Mouse (Mus musculus) lung, postnatal 14 days (tissue): ENCODE results near the gene Tpm3.
A peak's percentile ranks its signal among the peaks of the same experiment; 100 is the strongest.
"Not testable (repeated sequence)": the region's sequence is repeated elsewhere in the genome, so short reads cannot be mapped to it uniquely, and the experiment has no call there.

Source experiments
- DNase-seq: peaks from one replicate; pipeline ENCODE4 v3.0.0; 2021

The Tpm3 gene

DNA sequence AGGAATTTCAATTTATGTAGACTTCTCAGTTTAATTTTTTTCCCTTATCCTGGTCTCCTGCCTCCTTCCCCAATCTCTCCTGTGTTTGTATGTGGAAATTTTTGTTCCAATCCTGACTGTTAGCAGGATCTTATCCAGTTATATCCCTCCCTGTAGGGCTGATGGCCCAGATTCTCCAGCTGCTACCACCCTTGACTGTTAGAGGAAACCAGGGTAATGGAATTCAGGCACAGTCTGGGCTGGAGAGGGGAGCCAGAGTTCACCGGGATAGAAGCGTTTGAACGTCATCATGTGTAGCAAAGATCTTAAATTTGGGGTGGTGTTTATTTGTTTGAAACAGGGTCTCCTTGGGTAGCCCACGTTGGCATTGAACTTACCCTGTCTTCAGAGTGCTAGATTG, 12.3 kb downstream of the Tpm3 start:
- peak; percentile 29 for DNase-seq

DNA sequence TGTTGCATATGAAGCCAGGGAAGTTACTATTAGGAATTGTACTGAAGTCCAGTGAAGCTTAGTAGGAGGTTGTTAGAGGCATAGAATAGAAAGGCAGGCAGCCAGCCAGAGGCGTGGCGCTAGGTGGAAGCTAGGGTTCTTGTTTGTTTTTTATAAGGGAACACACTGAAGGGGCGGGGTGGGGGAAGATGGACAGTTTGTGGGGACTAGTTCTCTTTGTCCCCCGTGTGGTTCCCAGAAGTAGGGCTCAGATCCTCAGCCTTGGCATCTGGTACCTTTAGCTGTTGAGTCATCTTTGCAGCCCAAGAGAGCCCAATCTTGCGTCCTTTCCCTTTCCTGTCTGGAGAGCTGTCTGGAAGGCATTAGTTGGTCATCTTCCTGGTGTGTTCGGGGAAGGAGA, 12.8 kb downstream of the Tpm3 start:
- peak; percentile 60 for DNase-seq

DNA sequence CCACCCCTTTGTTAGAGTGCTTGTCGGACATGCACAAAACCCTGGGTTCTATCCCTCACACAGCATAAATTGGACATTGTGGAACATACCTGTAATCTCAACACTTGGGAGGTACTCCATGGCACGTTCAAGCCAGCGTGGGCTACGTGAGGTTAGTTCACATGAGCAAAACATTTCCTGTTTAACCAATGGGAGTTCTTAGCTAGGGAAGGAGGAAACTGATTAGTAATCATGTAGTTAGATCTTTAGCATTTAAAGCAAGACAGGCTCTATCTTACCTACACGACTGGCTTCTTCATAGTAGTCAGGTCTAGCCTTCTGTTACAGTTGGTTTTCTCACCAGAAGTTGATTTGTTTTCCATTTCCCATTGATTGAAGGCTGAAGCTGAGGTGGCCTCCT, 13.6 kb downstream of the Tpm3 start:
- DNase-seq = no peak

GRCm38 (mm10) chr3:90088617-90089016, 16.2 kb downstream of the Tpm3 start:
- peak; percentile 14 for DNase-seq

DNA sequence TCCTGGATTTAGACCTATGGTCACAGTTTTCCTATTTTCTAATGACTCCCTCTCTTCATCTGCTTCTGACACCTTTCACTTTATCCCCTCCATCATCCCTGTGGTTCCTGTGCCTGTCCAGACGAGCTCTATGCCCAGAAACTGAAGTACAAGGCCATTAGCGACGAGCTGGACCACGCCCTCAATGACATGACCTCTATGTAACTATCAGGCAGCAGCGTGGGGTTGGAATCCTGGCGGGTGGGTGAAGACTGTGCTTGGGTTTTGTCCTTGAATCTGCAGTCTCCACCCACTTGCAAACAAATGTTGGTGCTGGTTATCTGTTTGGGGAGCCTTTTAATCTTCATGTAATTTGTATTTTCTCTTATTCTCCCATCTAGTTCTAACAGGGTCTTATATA, 18.4 kb downstream of the Tpm3 start:
- DNase-seq = no peak

- no peak for DNase-seq
Measured at GRCm38 (mm10) chr3:90094453-90094852, 22.0 kb downstream of the Tpm3 start.

DNA sequence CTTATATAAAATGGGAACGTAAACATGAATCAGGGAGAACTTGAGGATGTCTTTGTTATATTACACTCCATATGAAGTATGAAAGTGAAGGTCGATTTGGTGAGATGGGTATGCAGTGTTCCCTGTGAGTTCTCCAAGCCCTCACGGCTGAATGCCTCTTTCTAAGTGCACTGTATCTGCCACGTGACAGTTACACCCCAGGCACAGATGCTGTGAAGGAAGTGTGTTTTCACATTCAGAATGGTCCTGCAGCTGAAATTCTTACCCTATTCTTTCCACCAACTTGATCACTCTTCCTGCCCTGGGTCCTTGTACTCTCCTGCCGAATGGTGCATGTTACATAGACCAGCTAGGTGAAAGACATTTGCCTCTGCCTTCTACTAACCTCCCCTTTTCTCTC, 25.5 kb downstream of the Tpm3 start:
- no peak for DNase-seq

- DNase-seq = no peak
Measured at GRCm38 (mm10) chr3:90101010-90101409, 28.6 kb downstream of the Tpm3 start.

DNA sequence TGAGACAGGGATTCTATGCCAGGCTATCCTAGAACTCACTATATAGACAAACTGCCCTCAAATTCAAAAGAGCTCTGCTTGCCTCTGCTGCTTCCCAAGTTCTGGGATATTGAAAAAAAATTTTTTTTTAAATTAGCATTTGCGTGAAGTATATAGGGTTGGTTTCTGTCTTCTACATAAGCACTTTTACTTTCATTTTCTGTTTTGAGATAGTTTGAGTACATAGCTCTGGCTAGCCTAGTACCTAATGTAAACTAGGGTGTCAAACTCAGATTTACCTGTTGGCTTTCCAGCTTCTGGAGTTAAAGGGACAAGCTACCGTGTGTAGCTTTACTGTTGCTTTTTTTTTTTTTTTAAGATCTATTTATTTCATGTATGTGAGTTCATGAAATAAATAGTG, 29.2 kb downstream of the Tpm3 start:
- no peak for DNase-seq

DNA sequence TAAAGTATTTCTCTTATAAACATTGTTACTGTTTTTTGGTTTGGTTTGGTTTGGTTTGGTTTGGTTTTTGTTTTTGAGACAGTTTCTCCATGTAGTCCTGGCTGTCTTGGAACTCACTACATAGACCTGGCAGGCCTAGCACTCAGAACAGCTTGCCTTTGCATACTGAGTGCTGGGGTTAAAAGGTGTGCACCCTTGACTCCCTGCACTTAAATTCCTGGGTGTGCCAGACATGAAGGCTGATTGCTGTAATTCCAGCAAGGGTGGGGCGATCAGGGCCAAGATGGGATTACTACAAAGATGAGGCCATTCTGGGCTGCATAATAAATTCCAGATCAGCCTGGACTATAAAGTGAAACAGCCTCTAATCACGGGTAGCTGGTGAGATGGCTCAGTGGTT, 29.8 kb downstream of the Tpm3 start:
- peak; percentile 36 for DNase-seq

- no peak for DNase-seq
Measured at GRCm38 (mm10) chr3:90103176-90103575, 30.7 kb downstream of the Tpm3 start.

- no peak for DNase-seq
Measured at GRCm38 (mm10) chr3:90103938-90104337, 31.5 kb downstream of the Tpm3 start, which contains the start of gene Nup210l. Gene Nup210l, plus strand, starts transcription at chr3:90104132.

DNA sequence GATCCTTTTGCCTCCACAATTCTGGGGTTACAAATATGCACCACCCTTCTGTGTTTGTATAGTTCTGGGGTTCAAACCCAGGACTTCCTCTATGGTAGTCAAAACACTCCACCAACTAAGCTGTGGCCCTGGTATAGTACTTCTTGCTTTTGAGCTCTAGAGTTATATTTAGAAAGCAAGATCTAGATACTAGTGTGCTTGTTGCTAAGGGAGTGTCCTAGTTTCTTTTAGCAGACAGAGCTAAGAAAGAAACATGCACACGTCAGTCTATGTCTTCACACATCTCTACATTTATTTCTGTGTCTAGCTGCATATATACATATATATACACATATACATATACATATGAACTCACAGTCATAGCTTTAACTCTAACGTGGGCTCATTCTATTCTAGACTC, 39.3 kb downstream of the Tpm3 start:
- no peak for DNase-seq

- peak; percentile 51 for DNase-seq
Measured at GRCm38 (mm10) chr3:90114342-90114741, 41.9 kb downstream of the Tpm3 start.

- DNase-seq = no peak
Measured at GRCm38 (mm10) chr3:90115526-90115925, 43.1 kb downstream of the Tpm3 start.

DNA sequence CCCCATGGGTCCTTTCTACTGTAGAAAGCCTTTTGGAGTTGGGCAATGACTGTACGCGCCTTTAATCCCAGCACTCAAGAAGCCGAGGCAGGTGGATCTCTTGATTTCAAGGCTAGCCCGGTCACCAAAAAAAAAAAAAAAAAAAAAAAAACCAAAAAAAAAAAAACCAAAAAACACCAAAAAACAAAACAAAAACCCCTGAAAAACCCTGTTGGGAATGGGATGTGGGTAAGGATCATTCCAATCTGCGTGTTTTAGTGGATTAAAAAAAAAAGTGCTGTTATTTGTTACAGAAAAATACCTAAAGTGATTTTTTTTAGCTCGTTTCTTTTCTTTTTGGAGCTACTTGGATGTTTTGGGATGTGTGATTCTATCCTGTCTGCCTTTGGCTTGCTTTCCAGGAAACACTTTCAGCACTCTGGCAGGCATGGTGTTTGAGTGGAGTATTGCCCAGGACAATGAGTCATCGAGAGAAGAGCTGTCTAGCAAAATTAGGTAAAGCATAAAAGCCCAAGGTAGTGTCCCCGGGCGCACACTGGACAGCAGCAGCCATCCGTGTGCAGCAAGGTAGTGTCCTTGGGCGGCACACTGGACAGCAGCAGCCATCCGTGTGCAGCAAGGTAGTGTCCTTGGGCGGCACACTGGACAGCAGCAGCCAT, 45.8 kb downstream of the Tpm3 start:
- DNase-seq = peak; percentile 29

GRCm38 (mm10) chr3:90122036-90122435, 49.6 kb downstream of the Tpm3 start:
- DNase-seq = not testable (repeated sequence)

GRCm38 (mm10) chr3:90125710-90126109, 53.3 kb downstream of the Tpm3 start:
- no peak for DNase-seq

- DNase-seq = no peak
Measured at GRCm38 (mm10) chr3:90127881-90128280, 55.4 kb downstream of the Tpm3 start.

DNA sequence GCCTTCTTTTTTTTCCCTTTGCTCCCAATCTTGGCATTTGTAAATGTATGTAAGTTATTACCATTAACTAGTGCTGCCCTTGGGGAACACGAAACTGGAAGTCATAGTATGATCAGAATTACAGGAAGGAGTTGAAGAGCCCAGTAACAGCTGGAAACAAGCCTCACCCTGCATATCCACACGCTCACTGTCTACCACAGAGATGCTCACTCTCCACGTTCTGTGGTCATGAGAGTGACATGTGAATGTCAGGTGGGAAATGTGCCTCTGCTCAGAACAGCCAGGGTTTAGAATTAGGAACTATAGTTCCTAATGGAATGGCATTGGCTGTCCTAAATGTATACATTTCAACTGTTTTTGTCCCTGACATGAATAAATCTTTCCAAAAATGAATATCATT, 60.3 kb downstream of the Tpm3 start:
- DNase-seq = no peak

GRCm38 (mm10) chr3:90133331-90133730, 60.9 kb downstream of the Tpm3 start:
- DNase-seq = no peak

DNA sequence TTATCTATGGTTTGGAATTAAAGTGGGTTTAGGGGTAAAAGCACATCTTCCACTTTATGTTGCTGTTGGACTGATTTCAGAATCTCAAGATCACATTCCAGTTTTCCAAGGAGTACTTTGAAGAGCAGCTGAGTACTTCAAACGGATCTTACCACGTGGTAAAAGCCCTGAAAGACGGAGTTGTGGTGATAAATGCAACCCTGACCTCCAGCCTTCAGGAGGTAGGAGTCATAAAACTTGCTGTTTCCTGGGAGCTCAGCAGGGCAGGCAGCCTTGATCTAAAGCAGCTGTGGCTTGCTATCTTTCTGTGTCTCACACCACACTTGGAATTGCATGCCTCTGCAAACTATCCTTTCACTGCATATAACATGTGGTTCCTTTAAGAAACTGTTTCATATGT, 62.0 kb downstream of the Tpm3 start:
- DNase-seq = no peak

DNA sequence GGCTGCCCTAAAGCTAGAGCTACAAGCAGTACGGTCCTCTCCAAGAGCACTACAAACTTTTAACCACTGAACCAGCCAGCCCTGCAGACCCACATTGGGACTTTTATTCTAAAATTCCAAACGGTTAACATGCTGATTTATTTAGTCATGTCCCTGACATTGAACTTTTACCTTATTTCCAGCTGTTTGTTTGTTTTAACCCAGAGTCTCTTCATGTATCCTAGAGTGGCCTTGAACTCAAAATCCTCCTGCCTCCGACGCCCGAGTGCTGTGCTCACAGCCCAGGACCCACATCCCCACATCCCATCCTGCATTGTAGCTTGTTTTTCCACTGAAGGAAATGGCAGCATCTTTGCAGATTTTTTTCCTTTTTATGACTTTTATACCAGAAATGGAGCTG, 62.5 kb downstream of the Tpm3 start:
- DNase-seq = no peak

- DNase-seq = peak; percentile 26
Measured at GRCm38 (mm10) chr3:90136660-90137059, 64.2 kb downstream of the Tpm3 start.

DNA sequence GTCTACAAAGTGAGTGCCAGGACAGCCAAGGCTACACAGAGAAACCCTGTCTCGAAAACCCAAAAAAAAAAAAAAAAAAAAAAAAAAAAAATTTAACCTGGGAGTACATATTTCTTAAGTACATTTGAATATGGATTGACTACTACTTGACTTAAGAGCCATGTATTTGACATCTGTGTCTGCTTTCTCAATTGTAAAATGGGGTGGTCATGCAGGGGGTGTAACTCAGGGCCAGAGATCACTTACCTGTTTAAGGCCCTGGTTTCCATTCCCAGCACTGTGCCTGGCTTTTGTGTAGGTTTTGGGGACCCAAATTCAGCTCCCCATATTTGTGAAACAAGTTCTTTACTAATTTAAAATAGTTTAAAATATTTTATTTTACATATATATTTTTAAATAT, 65.2 kb downstream of the Tpm3 start:
- no peak for DNase-seq
